Mouse (Mus musculus) lung, postnatal 0 days (tissue): ENCODE measurements at regions not wholly inside any gene's neighbourhood (a gene's known extent, or its start where the extent isn't known, plus 50 kb on each side); places are given as distances from the start of the nearest gene placed in this dataset.

Experiments
- ATAC-seq: fragments of 200-750 bp; cut with Nextera tagmentation; 2 replicates; pipeline ENCODE4 v1.8.0; 2017; ENCODE audit warnings: moderate library complexity
- DNase-seq: peaks from one replicate; pipeline ENCODE4 v3.0.0-alpha.2; 2016; ENCODE audit warnings: low spot score
- H3K27ac ChIP-seq: fragments of 300-500 bp; sonication (generic); 2 replicates; pipeline ENCODE4 v1.5.1; 2014; ENCODE audit warnings: antibody characterized with exemption, mild to moderate bottlenecking, low read length, mixed read lengths
- H3K27me3 ChIP-seq: fragments of 300-500 bp; sonication (generic); replicated peaks from 2 replicates; pipeline ENCODE4 v1.6.1; 2014; ENCODE audit warnings: low read length, mixed read lengths; ENCODE audit not compliant: insufficient read depth
- H3K36me3 ChIP-seq: fragments of 300-500 bp; sonication (generic); 2 replicates; pipeline ENCODE4 v1.6.1; 2014; ENCODE audit warnings: low read length, mixed read lengths; ENCODE audit not compliant: insufficient read depth
- H3K4me1 ChIP-seq: fragments of 300-500 bp; sonication (generic); 2 replicates; pipeline ENCODE4 v1.6.1; 2014; ENCODE audit warnings: antibody characterized with exemption, low read depth, low read length, mixed read lengths; ENCODE audit not compliant: insufficient read depth
- H3K4me2 ChIP-seq: fragments of 300-500 bp; sonication (generic); replicated peaks from 2 replicates; pipeline ENCODE4 v1.6.1; 2014; ENCODE audit warnings: low read depth, mild to moderate bottlenecking, low read length, moderate library complexity, mixed read lengths
- H3K4me3 ChIP-seq: fragments of 300-500 bp; sonication (generic); 2 replicates; pipeline ENCODE4 v1.5.1; 2014; ENCODE audit warnings: low read depth, low read length
- H3K9ac ChIP-seq: fragments of 300-500 bp; sonication (generic); replicated peaks from 2 replicates; pipeline ENCODE4 v1.6.1; 2014; ENCODE audit warnings: low read depth, mild to moderate bottlenecking
- H3K9me3 ChIP-seq: fragments of 300-500 bp; sonication (generic); 2 replicates; pipeline ENCODE4 v1.6.1; 2016; ENCODE audit warnings: low read length, mixed read lengths
- CTCF ChIP-seq: IDR thresholded peaks from 2 replicates; pipeline ENCODE4 v1.5.1; 2016; ENCODE audit warnings: antibody characterized with exemption, mild to moderate bottlenecking
- EP300 ChIP-seq: IDR thresholded peaks from 2 replicates; pipeline ENCODE4 v1.6.1; 2016; ENCODE audit warnings: antibody characterized with exemption, mild to moderate bottlenecking, control low read depth
- WGBS: fragments of 180-500 bp; shearing (Covaris S2); extraction: QIAGEN DNeasy Blood & Tissue Kit; methylation state at CpG from one replicate; pipeline ENCODE4 v1.1.7; 2014; 5-methylcytosine and 5-hydroxymethylcytosine counted together

- Histone ChIP-seq H3K9me3 (no peaks in the 10 kb centered on the region), H3K27ac (no peak overlapping the region), H3K9ac (no peak overlapping the region), H3K36me3 (no peaks in the 10 kb centered on the region), H3K27me3 (no peaks in the 10 kb centered on the region), H3K4me1 (peaks cover 4% of the 10 kb centered on the region; the same call in 1 of the 2 replicates), H3K4me3 (no peak overlapping the region), H3K4me2 (no peak overlapping the region)
- TF ChIP-seq CTCF (no peak), EP300 (no peak)
- peak; percentile 33 for DNase-seq
- WGBS, result 44% methylated on average over 6 of the region's 6 CpGs
- peak; percentile 32 for ATAC-seq
These were observed 105.7 kb upstream of the Ednrb start for GRCm38 (mm10) chr14:103949950-103950349.

- no peak overlapping the region for H3K4me3 ChIP-seq
- peaks cover 4% of the 10 kb centered on the region; the same call in 1 of the 2 replicates for H3K4me1 ChIP-seq
- no peak overlapping the region for H3K27ac ChIP-seq
- H3K9ac ChIP-seq, result no peak overlapping the region
- H3K4me2 ChIP-seq, result no peak overlapping the region
- WGBS, result 56% methylated on average over 3 of the region's 3 CpGs
- H3K27me3 ChIP-seq, result no peaks in the 10 kb centered on the region
- H3K9me3 ChIP-seq, result no peaks in the 10 kb centered on the region
- TF ChIP-seq EP300 (no peak), CTCF (no peak)
- DNase-seq, result no peak
- ATAC-seq, result no peak
- H3K36me3 ChIP-seq, result no peaks in the 10 kb centered on the region
These were observed 104.0 kb upstream of the Ednrb start for GRCm38 (mm10) chr14:103948026-103948777.

GRCm38 (mm10) chr14:103945753-103946152 is 101.6 kb upstream of the Ednrb start:
- ATAC-seq, result no peak; the same call in 1 of the 2 replicates
- no peak overlapping the region for H3K9ac ChIP-seq
- WGBS, result 16% methylated on average over 1 of the region's 1 CpGs
- H3K27ac ChIP-seq, result no peak overlapping the region
- peak; percentile 36; the same call in 1 of the 2 replicates for TF ChIP-seq EP300
- TF ChIP-seq CTCF, result no peak
- H3K4me2 ChIP-seq, result no peak overlapping the region
- DNase-seq, result peak; percentile 34
- no peaks in the 10 kb centered on the region for H3K36me3 ChIP-seq
- H3K4me3 ChIP-seq, result no peak overlapping the region
- no peaks in the 10 kb centered on the region for H3K9me3 ChIP-seq
- peaks cover 4% of the 10 kb centered on the region; the same call in 1 of the 2 replicates for H3K4me1 ChIP-seq
- no peaks in the 10 kb centered on the region for H3K27me3 ChIP-seq

- TF ChIP-seq EP300 (no peak), CTCF (no peak)
- Histone ChIP-seq H3K9me3 (no peaks in the 10 kb centered on the region), H3K27ac (no peak overlapping the region), H3K36me3 (no peaks in the 10 kb centered on the region), H3K27me3 (no peaks in the 10 kb centered on the region), H3K9ac (no peak overlapping the region), H3K4me3 (no peak overlapping the region), H3K4me1 (no peaks in the 10 kb centered on the region), H3K4me2 (no peak overlapping the region)
- ATAC-seq (no peak), DNase-seq (no peak)
- WGBS, result 19% methylated on average over 3 of the region's 3 CpGs
These were observed 95.7 kb upstream of the Ednrb start for GRCm38 (mm10) chr14:103939867-103940266.

GRCm38 (mm10) chr14:103938937-103939336 is 94.7 kb upstream of the Ednrb start:
- 82% methylated on average over 5 of the region's 5 CpGs for WGBS
- Histone ChIP-seq H3K9me3 (no peaks in the 10 kb centered on the region), H3K27me3 (no peaks in the 10 kb centered on the region), H3K9ac (no peak overlapping the region), H3K36me3 (no peaks in the 10 kb centered on the region), H3K4me2 (no peak overlapping the region), H3K4me1 (no peaks in the 10 kb centered on the region), H3K27ac (no peak overlapping the region), H3K4me3 (no peak overlapping the region)
- DNase-seq, result no peak
- no peak for ATAC-seq
- TF ChIP-seq CTCF, result no peak
- no peak for TF ChIP-seq EP300

- DNase-seq, result no peak
- no peak overlapping the region for H3K27ac ChIP-seq
- 82% methylated on average over 9 of the region's 9 CpGs for WGBS
- no peaks in the 10 kb centered on the region for H3K4me1 ChIP-seq
- no peaks in the 10 kb centered on the region for H3K36me3 ChIP-seq
- H3K4me2 ChIP-seq, result no peak overlapping the region
- H3K9ac ChIP-seq, result no peak overlapping the region
- ATAC-seq, result no peak
- no peaks in the 10 kb centered on the region for H3K9me3 ChIP-seq
- TF ChIP-seq EP300 (no peak), CTCF (no peak)
- H3K4me3 ChIP-seq, result no peak overlapping the region
- H3K27me3 ChIP-seq, result no peaks in the 10 kb centered on the region
These were observed 94.0 kb upstream of the Ednrb start for GRCm38 (mm10) chr14:103938201-103938600.
